Mouse (Mus musculus): ENCODE measurements around the gene Ddah1.

DNA sequence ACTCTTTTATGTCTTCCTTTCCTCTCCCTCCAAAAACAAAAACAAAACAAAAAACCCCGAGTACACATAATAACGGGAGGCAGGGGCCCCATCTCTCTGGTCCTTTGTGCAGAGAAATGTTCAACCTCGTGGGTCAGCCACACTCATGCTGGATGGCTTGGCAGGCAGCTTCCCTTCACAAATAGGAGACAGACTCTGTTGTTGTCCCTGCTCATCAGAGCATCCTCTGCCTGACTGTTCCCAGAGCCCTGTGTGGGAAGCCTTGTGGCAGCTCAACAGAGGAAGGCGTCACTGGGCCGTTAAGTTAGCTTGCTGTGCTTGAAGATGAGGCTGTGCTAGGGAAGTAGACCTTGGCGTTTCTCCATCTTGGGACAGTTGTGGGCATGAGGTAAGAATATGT lies 58.8 kb downstream of the Ddah1 start:
- TF ChIP-seq POLR2A (IDR thresholded peaks at IDR 0.05; ENCODE audit: borderline replicate concordance, extremely low read depth, insufficient read depth, insufficient read length, poor library complexity, severe bottlenecking), result no peak
- TF ChIP-seq CTCF (IDR thresholded peaks at IDR 0.05; ENCODE audit: borderline replicate concordance, extremely low read depth, insufficient read depth, insufficient read length), result no peak

Data from brain, embryonic 14.5 days (tissue).